Mouse (Mus musculus) liver, embryonic 16.5 days (tissue): Measurements from ENCODE around the gene Cox5b. TPM values are rescaled to one million over a fixed set of nuclear protein-coding genes. Genes with fewer than 3 reads are reported as not detected.

ENCODE experiments used
- ATAC-seq: fragments of 200-750 bp; cut with Nextera tagmentation; 2 replicates; pipeline ENCODE4 v1.8.0; 2017; ENCODE audit warnings: low read depth, mild to moderate bottlenecking, moderate number of reproducible peaks, moderate library complexity
- H3K27ac ChIP-seq: fragments of 300-500 bp; sonication (generic); 2 replicates; pipeline ENCODE4 v1.5.1; 2014; ENCODE audit warnings: mild to moderate bottlenecking, low read length
- H3K27me3 ChIP-seq: fragments of 300-500 bp; sonication (generic); 2 replicates; pipeline ENCODE4 v1.6.1; 2014; ENCODE audit warnings: low read depth, low read length, mixed read lengths; ENCODE audit not compliant: control insufficient read depth, insufficient read depth
- H3K36me3 ChIP-seq: fragments of 300-500 bp; sonication (generic); 2 replicates; pipeline ENCODE4 v1.6.1; 2014; ENCODE audit warnings: mild to moderate bottlenecking; ENCODE audit not compliant: control insufficient read depth, insufficient read depth
- H3K4me1 ChIP-seq: fragments of 300-500 bp; sonication (generic); 2 replicates; pipeline ENCODE4 v1.6.1; 2014; ENCODE audit warnings: low read depth, low read length, mixed read lengths; ENCODE audit not compliant: control insufficient read depth
- H3K4me2 ChIP-seq: fragments of 300-500 bp; sonication (generic); 2 replicates; pipeline ENCODE4 v1.6.1; 2014; ENCODE audit warnings: low read depth, low read length, mixed read lengths
- H3K4me3 ChIP-seq: fragments of 300-500 bp; sonication (generic); 2 replicates; pipeline ENCODE4 v1.5.1; 2014; ENCODE audit warnings: low read depth, mild to moderate bottlenecking, low read length
- H3K9ac ChIP-seq: fragments of 300-500 bp; sonication (generic); 2 replicates; pipeline ENCODE4 v1.6.1; 2014; ENCODE audit warnings: low read depth, low read length
- H3K9me3 ChIP-seq: fragments of 300-500 bp; sonication (generic); replicated peaks from 2 replicates; pipeline ENCODE4 v1.6.1; 2016; ENCODE audit warnings: low read length; ENCODE audit not compliant: control insufficient read depth
- WGBS: fragments of 180-500 bp; shearing (Covaris S2); extraction: QIAGEN DNeasy Blood & Tissue Kit; methylation state at CpG from one replicate; pipeline ENCODE4 v1.1.7; 2014; ENCODE audit not compliant: insufficient replicate concordance; 5-methylcytosine and 5-hydroxymethylcytosine counted together
- microRNA-seq: library from miRNA; unstranded; fragments of <30 nt; microRNA quantifications from one replicate; pipeline ENCODE4, GENCODE M21; 2016
- polyA plus RNA-seq: library from polyadenylated mRNA; unstranded; fragments of >200 nt; fragmentation: Nextera tagmentation; extraction: Ambion mirVana; gene quantifications from 2 replicates; pipeline ENCODE4 v1.2.1, GENCODE M21; 2015

Gene Cox5b
- polyA plus RNA-seq, 1 experiment from 2014 or later: 371 TPM

GRCm38 (mm10) chr1:36737300-36737699 is 46.1 kb downstream of the Cox5b start:
- WGBS: 12% methylated on average over 4 of the region's 4 CpGs
- no peak for ATAC-seq
- no peaks in the 10 kb centered on the region; the same call in none of the 2 replicates for H3K27me3 ChIP-seq
- H3K4me1 ChIP-seq: no peaks in the 10 kb centered on the region
- H3K4me2 ChIP-seq: no peak overlapping the region
- no peak overlapping the region for H3K4me3 ChIP-seq
- H3K9me3 ChIP-seq: no peaks in the 10 kb centered on the region
- H3K27ac ChIP-seq: no peak overlapping the region
- no peak overlapping the region for H3K9ac ChIP-seq
- H3K36me3 ChIP-seq: no peaks in the 10 kb centered on the region

GRCm38 (mm10) chr1:36739231-36739630 is 48.0 kb downstream of the Cox5b start:
- H3K9me3 ChIP-seq: no peaks in the 10 kb centered on the region

GRCm38 (mm10) chr1:36743046-36743445 is 51.8 kb downstream of the Cox5b start:
- Histone ChIP-seq H3K4me1 (no peaks in the 10 kb centered on the region), H3K27me3 (peaks cover 2% of the 10 kb centered on the region), H3K36me3 (no peaks in the 10 kb centered on the region), H3K4me3 (no peak overlapping the region), H3K9me3 (no peaks in the 10 kb centered on the region), H3K4me2 (no peak overlapping the region), H3K9ac (no peak overlapping the region), H3K27ac (no peak overlapping the region)
- ATAC-seq: no peak
- 47% methylated on average over 9 of the region's 9 CpGs for WGBS

More at GRCm38 (mm10) chr1:36739231-36739630, 48.0 kb downstream of the Cox5b start:
- H3K4me2 ChIP-seq: no peak overlapping the region
- H3K27ac ChIP-seq: no peak overlapping the region
- H3K9ac ChIP-seq: no peak overlapping the region
- no peaks in the 10 kb centered on the region for H3K4me1 ChIP-seq
- H3K4me3 ChIP-seq: no peak overlapping the region
- peaks cover 2% of the 10 kb centered on the region for H3K27me3 ChIP-seq
- H3K36me3 ChIP-seq: no peaks in the 10 kb centered on the region
- no peak for ATAC-seq
- 57% methylated on average over 5 of the region's 5 CpGs for WGBS

Small RNAs within 50 kb of the gene (microRNA-seq; reads per million reads assigned to microRNA genes)
- not detected for gene Gm24133

Other genes starting within 250 kb of the Cox5b start
- 12.0 and 13.0 TPM in 2 replicates for gene Lman2l, start 246.2 kb upstream of the Cox5b start, polyA plus RNA-seq
- 2.5 and 2.7 TPM in 2 replicates for gene Cnnm4, start 219.8 kb upstream of the Cox5b start, polyA plus RNA-seq
- 0.91 and 1.1 TPM in 2 replicates for gene Cnnm3, start 179.6 kb upstream of the Cox5b start, polyA plus RNA-seq
- 3.2 and 4.3 TPM in 2 replicates for gene Ankrd23, start 154.6 kb upstream of the Cox5b start, polyA plus RNA-seq
- not detected in 2 replicates for gene Gm42417, start 152.0 kb upstream of the Cox5b start, polyA plus RNA-seq
- 5.4 and 6.7 TPM in 2 replicates for gene Ankrd39, start 144.0 kb upstream of the Cox5b start, polyA plus RNA-seq
- gene Sema4c, start 133.1 kb upstream of the Cox5b start, polyA plus RNA-seq: 1.5 and 2.0 TPM in 2 replicates
- 0.14 and 0.37 TPM in 2 replicates for gene Fam178b, start 8.3 kb upstream of the Cox5b start, polyA plus RNA-seq
- not detected in 2 replicates for gene 4933424G06Rik, start 18.7 kb downstream of the Cox5b start, polyA plus RNA-seq
- 25.4 and 26.0 TPM in 2 replicates for gene Actr1b, start 23.0 kb downstream of the Cox5b start, polyA plus RNA-seq
- 0.19 TPM in 2 replicates for gene Zap70, start 70.3 kb downstream of the Cox5b start, polyA plus RNA-seq